Mouse (Mus musculus): ENCODE data around the gene Scyl1.

GRCm38 (mm10) chr19:5778312-5778711 is 7.1 kb upstream of the Scyl1 start:
- TF ChIP-seq EP300 (optimal IDR thresholded peaks at IDR 0.05), result no peak
- TF ChIP-seq CTCF (IDR thresholded peaks at IDR 0.05; ENCODE audit: low read depth), result no peak

Data from stomach, postnatal 0 days (tissue).